Mouse (Mus musculus): Measurements from ENCODE around the gene Gm49711.

DNA sequence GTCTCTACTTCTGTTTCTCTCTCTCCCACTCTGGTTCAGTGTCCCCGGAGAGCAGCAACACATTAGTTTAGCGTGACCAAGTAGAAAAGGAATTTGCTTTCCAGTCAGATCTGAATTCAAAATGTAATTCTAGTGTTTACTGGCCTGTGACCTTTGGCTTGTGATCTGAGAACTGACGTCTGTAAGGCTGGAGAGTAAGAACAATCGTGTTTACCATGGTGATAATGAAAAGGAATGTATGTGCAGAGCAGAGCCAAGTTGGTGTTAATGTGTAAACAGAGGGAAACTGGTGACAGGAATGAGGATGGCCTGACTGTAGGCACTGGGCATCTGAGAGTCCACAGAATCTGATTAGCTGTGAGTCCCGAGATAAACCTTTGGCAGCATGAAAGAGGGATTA lies 176.4 kb downstream of the Gm49711 start:
- TF ChIP-seq CTCF (IDR thresholded peaks at IDR 0.05; ENCODE audit: low read depth), result no peak
- TF ChIP-seq EP300 (optimal IDR thresholded peaks at IDR 0.05), result no peak
